Mouse (Mus musculus): ENCODE measurements around the gene Cybc1. TPM values are rescaled to one million over a fixed set of nuclear protein-coding genes. Genes with fewer than 3 reads are reported as not detected.

The Cybc1 gene
- total RNA-seq, 2 experiments from 2014 or later, result 9.3 to 12.6 TPM

- no peak for DNase-seq
- intact Hi-C loops (cut with DNase I), result no loop called here
Measured at GRCm38 (mm10) chr11:121220771-121221170, 8.4 kb downstream of the Cybc1 start.

- no peak for DNase-seq
Measured at GRCm38 (mm10) chr11:121219776-121220175, 9.3 kb downstream of the Cybc1 start.

GRCm38 (mm10) chr11:121216831-121217230 is 12.3 kb downstream of the Cybc1 start:
- DNase-seq, result no peak
- intact Hi-C loops (cut with DNase I), result no loop called here

More at GRCm38 (mm10) chr11:121219776-121220175, 9.3 kb downstream of the Cybc1 start:
- intact Hi-C loops (cut with DNase I), result no loop called here

GRCm38 (mm10) chr11:121204161-121205006 is 24.7 kb downstream of the Cybc1 start, which contains the start of the genes Hexdc and Ogfod3:
TSS of gene Hexdc (plus strand) at chr11:121204433.
TSS of gene Ogfod3 (minus strand) at chr11:121204711.
- intact Hi-C loops (cut with DNase I), result loop anchor here (5.0 kb wide), 1 partner anchor 142 kb away; the partner anchor contains the start of gene Sectm1b
- peak; percentile 96 to 97 for DNase-seq

- no peak for DNase-seq
- intact Hi-C loops (cut with DNase I), result loop anchor here (5.0 kb wide), 1 partner anchor 142 kb away; the partner anchor contains the start of gene Sectm1b
Measured at GRCm38 (mm10) chr11:121203859-121204160, 25.3 kb downstream of the Cybc1 start.

DNA sequence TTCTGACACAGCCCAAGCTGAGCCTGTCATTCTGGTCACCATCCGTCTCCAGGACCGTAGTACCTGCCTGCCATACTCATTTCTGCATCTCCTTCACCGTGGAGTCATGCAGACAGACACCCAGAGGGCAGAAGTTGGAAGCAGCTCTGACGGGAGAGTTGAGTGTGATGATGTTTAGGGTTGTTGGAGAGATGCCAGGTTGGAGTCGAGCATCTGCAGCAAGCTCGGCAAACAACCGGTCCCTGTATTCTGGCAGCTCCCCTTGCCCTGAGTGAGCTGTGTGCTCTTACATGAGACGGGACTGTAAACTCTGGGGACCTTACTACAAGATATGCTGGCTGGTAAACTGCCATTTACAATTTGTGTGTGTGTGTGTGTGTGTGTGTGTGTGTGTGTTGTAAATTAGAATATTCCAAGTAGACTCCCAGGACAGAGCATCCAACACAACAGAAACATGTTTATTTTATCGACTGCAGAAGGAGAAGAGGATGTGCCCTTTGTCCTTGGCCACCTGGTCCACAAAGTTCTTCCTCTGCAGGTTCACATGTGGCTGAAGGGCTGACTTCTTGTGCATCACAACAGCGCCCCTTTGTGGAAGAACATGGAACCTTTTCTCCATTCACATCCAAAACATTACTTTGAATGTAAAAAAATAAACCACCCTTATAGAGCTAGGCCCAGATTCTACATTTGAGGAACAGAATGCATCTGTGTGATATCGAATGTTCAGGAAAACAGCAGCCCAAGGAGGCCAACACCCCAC is 27.5 kb downstream of the Cybc1 start:
- intact Hi-C loops (cut with DNase I), result loop anchor here (2.0 to 5.0 kb wide), 2 partner anchors 139 to 185 kb away; partner anchors contain the start of gene Sectm1b
- peak; percentile 37 to 62 for DNase-seq

DNA sequence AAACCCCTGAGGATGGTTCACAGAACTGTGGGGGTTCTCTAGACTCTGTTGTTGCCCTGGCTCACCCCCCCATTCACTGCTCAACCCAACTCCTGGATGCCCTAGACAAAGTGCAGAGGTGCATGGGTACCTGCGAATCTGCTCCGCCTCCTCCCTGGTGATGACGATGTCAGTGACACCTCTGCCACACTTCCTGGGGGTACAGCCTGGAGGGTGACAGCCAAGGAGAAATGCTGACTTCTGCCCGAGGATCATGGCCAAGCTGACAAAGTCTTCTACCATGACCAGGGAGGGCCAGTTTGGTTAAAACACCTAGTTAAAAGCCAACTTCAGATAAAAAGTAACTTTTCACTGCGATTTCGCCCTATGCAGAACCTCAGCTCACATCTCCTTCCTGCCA is 28.3 kb downstream of the Cybc1 start:
- intact Hi-C loops (cut with DNase I), result loop anchor here (2.0 to 5.0 kb wide), 2 partner anchors 138 to 184 kb away; partner anchors contain the start of gene Sectm1b
- DNase-seq, result no peak

DNA sequence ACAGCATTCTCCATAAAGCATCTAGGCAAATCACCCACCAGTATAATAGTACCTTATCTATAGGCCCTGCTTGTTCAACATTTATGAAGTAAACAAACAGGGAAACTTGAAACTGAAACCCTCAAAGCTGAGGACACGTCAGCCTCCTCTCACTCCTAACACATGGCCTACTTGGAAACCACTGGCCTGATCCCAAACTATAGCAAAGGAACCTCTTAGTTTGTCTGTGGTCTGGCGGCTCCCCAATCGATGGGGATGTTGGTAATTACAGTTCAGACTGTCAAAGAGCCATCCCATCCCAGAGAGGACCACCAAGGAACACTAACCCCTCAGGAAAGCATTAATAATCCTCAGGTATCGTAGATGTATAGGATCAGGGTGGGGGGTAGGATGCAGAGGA is 29.3 kb downstream of the Cybc1 start:
- DNase-seq, result no peak
- intact Hi-C loops (cut with DNase I), result loop anchor here (2.0 to 5.0 kb wide), 2 partner anchors 138 to 183 kb away; partner anchors contain the start of gene Sectm1b

DNA sequence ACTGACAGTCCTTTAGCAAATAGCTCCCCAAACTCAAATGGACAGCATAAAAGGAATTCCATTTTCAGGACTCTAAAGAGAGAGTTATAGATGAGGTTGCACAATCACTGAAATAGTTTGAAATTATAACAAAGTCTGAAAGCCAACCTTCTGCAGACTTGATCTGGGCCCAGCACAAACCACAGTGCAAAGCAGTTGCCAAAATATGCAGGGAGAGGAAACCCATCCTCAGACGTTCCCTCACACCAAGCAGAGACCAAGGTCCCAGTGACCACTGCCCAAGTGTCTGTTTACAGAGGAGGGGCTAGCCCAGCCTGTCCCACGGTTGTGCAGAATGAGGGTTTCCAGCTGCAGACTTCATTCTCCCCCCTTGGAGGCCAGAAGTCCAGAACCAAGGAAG is 30.5 kb downstream of the Cybc1 start:
- intact Hi-C loops (cut with DNase I), result no loop called here

DNA sequence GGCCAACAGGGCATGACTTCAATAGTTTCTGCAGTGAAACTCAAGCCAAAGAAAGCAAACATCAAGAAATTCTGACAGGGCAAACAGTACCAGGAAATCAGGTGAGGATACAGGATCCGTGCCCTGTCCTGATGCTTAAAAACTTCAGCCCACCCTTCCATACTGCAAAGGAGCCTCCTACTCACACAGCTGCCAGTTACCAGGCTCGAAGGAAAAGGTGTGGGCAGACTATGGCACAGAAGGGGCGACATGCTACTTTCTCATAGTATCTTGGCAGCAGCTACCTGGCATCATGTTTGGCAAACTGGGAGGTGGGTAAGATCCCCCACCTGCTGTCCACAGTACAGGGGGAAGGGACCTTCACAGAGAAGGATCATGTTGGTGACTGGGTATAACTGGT is 35.7 kb downstream of the Cybc1 start:
- intact Hi-C loops (cut with DNase I), result no loop called here
- DNase-seq, result no peak

More for the DNA sequence above, 30.5 kb downstream of the Cybc1 start:
- DNase-seq, result no peak

- DNase-seq, result no peak
- intact Hi-C loops (cut with DNase I), result no loop called here
Measured at GRCm38 (mm10) chr11:121192742-121193141, 36.4 kb downstream of the Cybc1 start.

DNA sequence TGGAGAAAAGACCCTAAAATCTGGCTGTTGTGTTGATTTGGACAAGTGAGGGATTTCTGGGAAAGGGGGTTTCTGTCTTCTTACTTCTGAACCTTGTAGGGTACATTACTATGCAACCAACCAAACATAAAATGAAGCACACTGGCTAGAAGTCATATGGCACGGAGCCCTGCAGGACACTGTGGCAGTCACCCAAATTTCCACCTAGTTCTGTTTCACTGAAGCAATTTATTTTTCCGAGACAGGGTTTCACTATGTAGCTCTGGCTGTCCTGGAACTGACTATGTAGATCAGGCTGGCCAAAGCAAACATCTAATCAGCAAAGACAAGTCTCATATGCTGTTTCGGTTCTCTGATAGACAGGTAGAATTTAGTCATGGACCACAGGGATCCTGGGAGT is 39.4 kb downstream of the Cybc1 start:
- DNase-seq, result peak; percentile 66
- intact Hi-C loops (cut with DNase I), result no loop called here

- intact Hi-C loops (cut with DNase I), result no loop called here
- peak; percentile 49 to 73 for DNase-seq
Measured at GRCm38 (mm10) chr11:121176285-121177270, 52.5 kb downstream of the Cybc1 start.

DNA sequence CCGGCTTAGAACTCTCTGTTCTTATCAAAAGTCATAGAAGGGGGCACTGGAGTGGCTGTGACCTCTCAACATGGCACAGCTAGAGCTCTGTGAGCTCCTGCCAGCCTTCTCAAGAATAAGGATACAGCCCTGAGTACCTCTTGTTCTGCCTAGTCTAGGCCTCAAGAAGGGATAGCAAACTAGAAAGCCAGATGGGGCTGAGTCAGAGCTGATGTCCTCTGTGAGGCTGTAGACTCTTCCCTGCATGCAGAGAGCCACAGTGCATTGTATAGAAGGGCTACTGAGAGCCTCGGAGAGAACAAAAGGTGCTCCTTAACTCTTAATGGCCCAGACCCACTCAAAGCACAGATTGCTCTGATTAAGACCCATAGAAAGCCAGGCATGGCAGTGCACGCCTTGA is 54.9 kb downstream of the Cybc1 start:
- no peak for DNase-seq
- intact Hi-C loops (cut with DNase I), result no loop called here

- intact Hi-C loops (cut with DNase I), result no loop called here
- no peak for DNase-seq
Measured at GRCm38 (mm10) chr11:121173203-121173602, 55.9 kb downstream of the Cybc1 start.

Other genes with a start within 250 kb of the Cybc1 start
- gene Csnk1d, start 238.0 kb downstream of the Cybc1 start, total RNA-seq (2021), result 10 to 100 TPM; 86.0 to 89.5 TPM
- under 1 TPM in 1 of 2 experiments, not detected in 1; 0.26 TPM for gene Cd7, start 189.9 kb downstream of the Cybc1 start, total RNA-seq (2021)
- gene Sectm1b, start 165.8 kb downstream of the Cybc1 start, total RNA-seq (2021), result not detected
- not detected for gene Sectm1a, start 148.1 kb downstream of the Cybc1 start, total RNA-seq (2021)
- gene Tex19.2, start 110.6 kb downstream of the Cybc1 start, total RNA-seq (2021), result not detected
- gene Tex19.1, start 83.2 kb downstream of the Cybc1 start, total RNA-seq (2021), result not detected
- under 1 TPM; 0.24 to 0.35 TPM for gene Uts2r, start 69.1 kb downstream of the Cybc1 start, total RNA-seq (2021)
- gene Hexdc, start 24.9 kb downstream of the Cybc1 start, total RNA-seq (2021), result 10 to 100 TPM; 12.7 to 15.1 TPM
- gene Ogfod3, start 24.6 kb downstream of the Cybc1 start, total RNA-seq (2021), result 10 to 100 TPM; 18.3 to 19.4 TPM
- gene Narf, start 7.9 kb upstream of the Cybc1 start, total RNA-seq (2021), result 10 to 100 TPM; 75.8 to 93.3 TPM
- 10 to 100 TPM; 23.3 to 27.6 TPM for gene Foxk2, start 30.7 kb upstream of the Cybc1 start, total RNA-seq (2021)
- gene Wdr45b, start 125.1 kb upstream of the Cybc1 start, total RNA-seq (2021), result 10 to 100 TPM; 53.0 to 54.0 TPM
- gene Rab40b, start 158.9 kb upstream of the Cybc1 start, total RNA-seq (2021), result 1 to 10 TPM; 2.1 to 2.8 TPM
- gene Fn3krp, start 192.1 kb upstream of the Cybc1 start, total RNA-seq (2021), result 1 to 10 TPM; 6.0 to 8.3 TPM
- gene Fn3k, start 205.6 kb upstream of the Cybc1 start, total RNA-seq (2021), result 10 to 100 TPM; 17.3 to 22.8 TPM
- gene Tbcd, start 222.6 kb upstream of the Cybc1 start, total RNA-seq (2021), result 10 to 100 TPM; 18.9 to 19.9 TPM